Mouse (Mus musculus): ENCODE measurements around the gene Rgl2. TPM values are rescaled to one million over a fixed set of nuclear protein-coding genes. Genes with fewer than 3 reads are reported as not detected.
"Not testable (repeated sequence)": the region's sequence is repeated elsewhere in the genome, so short reads cannot be mapped to it uniquely, and the experiment has no call there.

The Rgl2 gene
- total RNA-seq, 2 experiments from 2014 or later = 22.7 to 37.9 TPM

DNA sequence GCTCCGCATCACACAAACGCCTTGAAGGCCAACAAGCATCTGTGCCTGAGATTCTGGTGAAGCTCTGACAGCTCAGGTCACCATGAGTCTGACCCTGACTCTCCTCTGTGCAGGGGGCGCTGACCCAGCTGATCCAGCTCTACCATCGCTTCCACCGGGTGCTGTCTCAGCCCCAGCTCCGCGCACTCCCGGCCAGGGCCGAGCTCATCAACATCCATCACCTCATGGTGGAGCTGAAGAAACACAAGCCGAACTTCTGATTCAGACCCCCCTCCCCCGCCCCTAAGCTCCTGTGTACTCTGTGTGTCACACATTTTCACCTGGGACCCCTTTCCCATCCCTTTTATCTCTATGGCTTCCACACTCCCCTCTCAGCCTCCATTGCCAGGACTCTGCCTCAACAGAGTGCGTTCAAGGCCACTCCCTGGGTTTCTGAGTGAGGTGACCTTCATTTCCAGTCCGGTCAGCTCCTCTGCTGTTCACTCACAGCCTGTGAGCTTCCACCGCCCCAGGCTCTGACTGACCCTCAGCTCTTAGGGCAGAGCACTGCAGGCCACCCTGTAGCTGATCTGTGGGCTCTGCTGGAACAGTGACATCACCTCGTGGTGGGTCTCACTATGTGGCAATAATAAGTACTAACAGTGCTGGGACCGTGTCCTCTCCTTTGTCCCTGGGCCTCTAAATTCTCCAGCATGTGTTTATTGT is 36.7 kb downstream of the Rgl2 start:
- ATAC-seq (replicated peaks; ENCODE audit: poor library complexity) = no peak

DNA sequence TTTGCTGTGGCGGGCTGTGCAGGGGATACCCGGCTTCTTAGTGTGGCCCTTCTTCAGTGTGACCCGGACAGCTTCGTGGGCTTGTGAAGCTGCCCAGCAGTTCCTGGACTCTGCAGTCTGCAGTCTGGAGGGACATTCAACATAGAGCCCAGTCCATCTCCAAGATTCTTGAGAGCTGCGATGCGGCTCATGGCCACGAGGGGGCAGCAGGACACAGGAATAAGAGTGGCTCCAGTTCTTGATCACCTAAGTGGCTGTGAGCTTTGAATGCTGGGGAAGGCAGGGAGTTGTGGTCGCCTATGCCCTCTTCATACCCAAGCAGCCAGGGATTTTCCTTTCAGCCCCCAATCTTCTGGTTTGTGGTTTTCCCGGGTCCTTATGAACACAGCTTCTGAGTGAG is 39.1 kb downstream of the Rgl2 start:
- peak; percentile 96 for ATAC-seq (replicated peaks; ENCODE audit: poor library complexity)

- peak; percentile 53 for ATAC-seq (replicated peaks; ENCODE audit: poor library complexity)
These were observed 39.6 kb downstream of the Rgl2 start for GRCm38 (mm10) chr17:33968927-33969326.

- ATAC-seq (replicated peaks; ENCODE audit: poor library complexity) = no peak
These were observed 40.1 kb downstream of the Rgl2 start for GRCm38 (mm10) chr17:33969394-33969793.

- ATAC-seq (replicated peaks; ENCODE audit: poor library complexity) = peak; percentile 59
These were observed 43.3 kb downstream of the Rgl2 start for GRCm38 (mm10) chr17:33972691-33973090.

- ATAC-seq (replicated peaks; ENCODE audit: poor library complexity) = no peak
These were observed 44.2 kb downstream of the Rgl2 start for GRCm38 (mm10) chr17:33973572-33973971.

- no peak for ATAC-seq (replicated peaks; ENCODE audit: poor library complexity)
These were observed 48.7 kb downstream of the Rgl2 start for GRCm38 (mm10) chr17:33977861-33978557.

- peak; percentile 89 for ATAC-seq (replicated peaks; ENCODE audit: poor library complexity)
These were observed 49.3 kb downstream of the Rgl2 start for GRCm38 (mm10) chr17:33978631-33979031.

- ATAC-seq (replicated peaks; ENCODE audit: poor library complexity) = no peak
These were observed 50.2 kb downstream of the Rgl2 start for GRCm38 (mm10) chr17:33979512-33980050.

- no peak for ATAC-seq (replicated peaks; ENCODE audit: poor library complexity)
These were observed 51.1 kb downstream of the Rgl2 start for GRCm38 (mm10) chr17:33980181-33981035.

DNA sequence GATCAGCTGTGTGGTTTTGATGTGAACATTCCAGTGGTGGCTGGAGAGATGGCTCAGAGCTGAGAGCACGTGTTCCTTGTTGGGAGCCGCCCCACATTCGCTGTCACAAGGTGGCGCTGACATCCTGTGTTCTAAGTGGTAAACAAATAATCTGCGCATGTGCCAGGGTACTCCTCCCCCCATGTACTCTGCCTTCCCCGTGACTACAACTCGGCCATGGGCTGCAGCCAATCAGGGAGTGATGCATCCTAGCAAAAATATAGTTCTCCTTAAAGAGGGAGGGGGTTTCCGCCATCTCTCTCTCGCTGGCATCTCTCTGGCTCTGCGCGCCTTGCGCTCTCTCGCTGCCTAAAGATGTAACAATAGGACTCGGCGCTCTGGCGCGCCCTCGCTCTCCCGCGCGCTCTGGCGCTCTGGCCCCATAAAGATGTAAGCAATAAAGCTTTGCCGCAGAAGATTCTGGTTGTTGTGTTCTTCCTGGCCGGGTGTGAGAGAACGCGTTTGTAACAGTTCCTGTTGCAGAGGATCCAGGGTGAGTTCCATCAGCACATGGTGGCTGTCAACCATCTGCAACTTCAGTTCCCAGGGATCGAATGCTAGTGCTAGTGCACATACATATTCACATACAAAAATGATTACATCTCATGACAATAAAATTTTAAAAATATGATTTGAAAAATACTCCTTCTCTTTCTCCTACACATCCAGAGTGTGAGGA is 52.0 kb downstream of the Rgl2 start:
- peak; percentile 78 for ATAC-seq (replicated peaks; ENCODE audit: poor library complexity)

- ATAC-seq (replicated peaks; ENCODE audit: poor library complexity) = not testable (repeated sequence)
These were observed 52.8 kb downstream of the Rgl2 start for GRCm38 (mm10) chr17:33982136-33982535.

Other genes with a start within 250 kb of the Rgl2 start
- gene Hnrnpm, start 242.7 kb upstream of the Rgl2 start, total RNA-seq (2015) = 496 and 582 TPM in 2 replicates
- gene Hnrnpm, start 242.7 kb upstream of the Rgl2 start, total RNA-seq (2017) = 298 and 344 TPM in 2 replicates
- gene March2, start 210.9 kb upstream of the Rgl2 start, total RNA-seq (2015) = 36.3 and 38.8 TPM in 2 replicates
- 22.8 and 31.4 TPM in 2 replicates for gene March2, start 210.9 kb upstream of the Rgl2 start, total RNA-seq (2017)
- gene Rab11b, start 169.0 kb upstream of the Rgl2 start, total RNA-seq (2015) = 75.7 and 89.0 TPM in 2 replicates
- gene Rab11b, start 169.0 kb upstream of the Rgl2 start, total RNA-seq (2017) = 24.4 and 30.6 TPM in 2 replicates
- gene Angptl4, start 147.7 kb upstream of the Rgl2 start, total RNA-seq (2015) = 7.3 and 9.2 TPM in 2 replicates
- 8.4 and 9.7 TPM in 2 replicates for gene Angptl4, start 147.7 kb upstream of the Rgl2 start, total RNA-seq (2017)
- gene Kank3, start 119.0 kb upstream of the Rgl2 start, total RNA-seq (2015) = 9.6 and 12.7 TPM in 2 replicates
- gene Kank3, start 119.0 kb upstream of the Rgl2 start, total RNA-seq (2017) = 5.7 and 9.7 TPM in 2 replicates
- 1,132 and 1,209 TPM in 2 replicates for gene Rps28, start 105.0 kb upstream of the Rgl2 start, total RNA-seq (2015)
- 2,303 and 3,173 TPM in 2 replicates for gene Rps28, start 105.0 kb upstream of the Rgl2 start, total RNA-seq (2017)
- gene Ndufa7, start 105.0 kb upstream of the Rgl2 start, total RNA-seq (2015) = 161 and 174 TPM in 2 replicates
- 122 and 151 TPM in 2 replicates for gene Ndufa7, start 105.0 kb upstream of the Rgl2 start, total RNA-seq (2017)
- gene Cd320, start 86.5 kb upstream of the Rgl2 start, total RNA-seq (2015) = 31.3 and 37.7 TPM in 2 replicates
- 18.8 and 31.9 TPM in 2 replicates for gene Cd320, start 86.5 kb upstream of the Rgl2 start, total RNA-seq (2017)
- 2.2 TPM in 1 of 2 replicates, not detected in the other for gene Gm7029, start 55.7 kb upstream of the Rgl2 start, total RNA-seq (2015)
- not detected in 2 replicates for gene Gm7029, start 55.7 kb upstream of the Rgl2 start, total RNA-seq (2017)
- gene Kifc1, start 38.9 kb upstream of the Rgl2 start, total RNA-seq (2015) = 6.6 and 10.8 TPM in 2 replicates
- 28.6 and 30.3 TPM in 2 replicates for gene Kifc1, start 38.9 kb upstream of the Rgl2 start, total RNA-seq (2017)
- gene Platr17, start 24.4 kb upstream of the Rgl2 start, total RNA-seq (2015) = 0.17 and 0.37 TPM in 2 replicates
- 0.29 and 1.4 TPM in 2 replicates for gene Platr17, start 24.4 kb upstream of the Rgl2 start, total RNA-seq (2017)
- gene Daxx, start 20.1 kb upstream of the Rgl2 start, total RNA-seq (2015) = 35.7 and 44.5 TPM in 2 replicates
- 28.7 and 32.1 TPM in 2 replicates for gene Daxx, start 20.1 kb upstream of the Rgl2 start, total RNA-seq (2017)
- gene Tapbp, start 13.6 kb upstream of the Rgl2 start, total RNA-seq (2015) = 51.0 and 56.8 TPM in 2 replicates
- gene Tapbp, start 13.6 kb upstream of the Rgl2 start, total RNA-seq (2017) = 47.6 and 48.0 TPM in 2 replicates
- 10.0 and 11.5 TPM in 2 replicates for gene Zbtb22, start 13.6 kb upstream of the Rgl2 start, total RNA-seq (2015)
- gene Zbtb22, start 13.6 kb upstream of the Rgl2 start, total RNA-seq (2017) = 13.3 and 19.2 TPM in 2 replicates
- 124 and 132 TPM in 2 replicates for gene Pfdn6, start 10.8 kb downstream of the Rgl2 start, total RNA-seq (2015)
- gene Pfdn6, start 10.8 kb downstream of the Rgl2 start, total RNA-seq (2017) = 144 and 218 TPM in 2 replicates
- gene Wdr46, start 11.1 kb downstream of the Rgl2 start, total RNA-seq (2015) = 43.7 and 53.1 TPM in 2 replicates
- gene Wdr46, start 11.1 kb downstream of the Rgl2 start, total RNA-seq (2017) = 64.4 and 65.4 TPM in 2 replicates
- 1.1 and 2.7 TPM in 2 replicates for gene B3galt4, start 21.9 kb downstream of the Rgl2 start, total RNA-seq (2015)
- gene B3galt4, start 21.9 kb downstream of the Rgl2 start, total RNA-seq (2017) = 5.8 and 7.6 TPM in 2 replicates
- gene Vps52, start 26.3 kb downstream of the Rgl2 start, total RNA-seq (2015) = 16.6 and 19.1 TPM in 2 replicates
- 13.7 and 15.7 TPM in 2 replicates for gene Vps52, start 26.3 kb downstream of the Rgl2 start, total RNA-seq (2017)
- gene Rps18, start 26.5 kb downstream of the Rgl2 start, total RNA-seq (2015) = 3,964 and 4,103 TPM in 2 replicates
- gene Rps18, start 26.5 kb downstream of the Rgl2 start, total RNA-seq (2017) = 1,202 and 1,622 TPM in 2 replicates
- gene H2-K1, start 70.8 kb downstream of the Rgl2 start, total RNA-seq (2015) = 914 and 1,011 TPM in 2 replicates
- gene H2-K1, start 70.8 kb downstream of the Rgl2 start, total RNA-seq (2017) = 697 and 748 TPM in 2 replicates
- 8.1 and 9.6 TPM in 2 replicates for gene Ring1, start 95.1 kb downstream of the Rgl2 start, total RNA-seq (2015)
- gene Ring1, start 95.1 kb downstream of the Rgl2 start, total RNA-seq (2017) = 9.8 and 12.7 TPM in 2 replicates
- gene H2-Ke6, start 98.5 kb downstream of the Rgl2 start, total RNA-seq (2015) = 61.7 and 65.6 TPM in 2 replicates
- 36.6 and 46.5 TPM in 2 replicates for gene H2-Ke6, start 98.5 kb downstream of the Rgl2 start, total RNA-seq (2017)
- gene Slc39a7, start 102.1 kb downstream of the Rgl2 start, total RNA-seq (2015) = 6.2 and 9.5 TPM in 2 replicates
- gene Slc39a7, start 102.1 kb downstream of the Rgl2 start, total RNA-seq (2017) = 101 and 107 TPM in 2 replicates
- gene Rxrb, start 102.3 kb downstream of the Rgl2 start, total RNA-seq (2015) = 22.1 and 22.2 TPM in 2 replicates
- 34.2 and 42.6 TPM in 2 replicates for gene Rxrb, start 102.3 kb downstream of the Rgl2 start, total RNA-seq (2017)
- gene Col11a2, start 109.9 kb downstream of the Rgl2 start, total RNA-seq (2015) = 0.83 and 0.94 TPM in 2 replicates
- 1.9 and 3.1 TPM in 2 replicates for gene Col11a2, start 109.9 kb downstream of the Rgl2 start, total RNA-seq (2017)
- gene H2-Oa, start 162.8 kb downstream of the Rgl2 start, total RNA-seq (2015) = 7.7 and 9.6 TPM in 2 replicates
- gene H2-Oa, start 162.8 kb downstream of the Rgl2 start, total RNA-seq (2017) = 2.7 TPM in 2 replicates
- gene H2-DMa, start 190.0 kb downstream of the Rgl2 start, total RNA-seq (2015) = 72.0 and 74.5 TPM in 2 replicates
- 56.5 and 61.1 TPM in 2 replicates for gene H2-DMa, start 190.0 kb downstream of the Rgl2 start, total RNA-seq (2017)
- gene Brd2, start 193.1 kb downstream of the Rgl2 start, total RNA-seq (2015) = 269 and 306 TPM in 2 replicates
- 260 and 284 TPM in 2 replicates for gene Brd2, start 193.1 kb downstream of the Rgl2 start, total RNA-seq (2017)
- gene H2-DMb2, start 213.8 kb downstream of the Rgl2 start, total RNA-seq (2015) = 3.9 and 5.8 TPM in 2 replicates
- gene H2-DMb2, start 213.8 kb downstream of the Rgl2 start, total RNA-seq (2017) = 6.7 and 8.5 TPM in 2 replicates
- gene H2-DMb1, start 223.5 kb downstream of the Rgl2 start, total RNA-seq (2015) = 36.2 and 39.4 TPM in 2 replicates
- gene H2-DMb1, start 223.5 kb downstream of the Rgl2 start, total RNA-seq (2017) = 47.0 and 60.3 TPM in 2 replicates